Mouse (Mus musculus) spleen, adult 12 weeks (tissue): Measurements from ENCODE around the gene Krtap6-5.
"Not testable (repeated sequence)": the region's sequence is repeated elsewhere in the genome, so short reads cannot be mapped to it uniquely, and the experiment has no call there.

Experiments used
- DNase-seq: peaks from one replicate; pipeline ENCODE4 v3.0.0; 2022; ENCODE audit warnings: low spot score

The Krtap6-5 gene

GRCm38 (mm10) chr16:89047783-89048182, at the start of gene Krtap6-5:
TSS of gene Krtap6-5 (minus strand) at chr16:89047883.
- DNase-seq: no peak

- not testable (repeated sequence) for DNase-seq
Observed at GRCm38 (mm10) chr16:89071041-89071440, 23.4 kb upstream of the Krtap6-5 start.

DNA sequence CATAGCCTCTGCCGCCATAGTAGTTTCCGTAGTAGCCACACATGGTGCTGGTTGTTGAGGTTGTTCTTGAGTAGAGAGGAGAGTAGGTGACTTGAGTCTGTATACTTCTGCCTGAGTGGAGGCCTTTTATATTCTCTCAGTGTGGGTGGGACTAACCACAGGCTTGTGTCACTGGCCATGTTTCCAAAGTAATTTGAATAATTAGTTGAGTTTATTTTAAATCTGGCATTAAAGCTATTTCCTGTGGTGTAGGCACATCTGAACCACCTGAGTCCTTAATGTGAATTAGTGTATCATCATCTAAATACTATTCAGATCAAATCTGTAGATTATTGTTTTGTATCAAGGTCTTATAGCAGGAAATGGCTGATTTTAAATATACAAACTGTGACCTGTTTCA, 16.2 kb upstream of the Krtap6-5 start, which contains the start of gene 1110025L11Rik:
Gene 1110025L11Rik, minus strand, starts transcription at position 101 of the 400 bp plus-strand sequence.
- not testable (repeated sequence) for DNase-seq

DNA sequence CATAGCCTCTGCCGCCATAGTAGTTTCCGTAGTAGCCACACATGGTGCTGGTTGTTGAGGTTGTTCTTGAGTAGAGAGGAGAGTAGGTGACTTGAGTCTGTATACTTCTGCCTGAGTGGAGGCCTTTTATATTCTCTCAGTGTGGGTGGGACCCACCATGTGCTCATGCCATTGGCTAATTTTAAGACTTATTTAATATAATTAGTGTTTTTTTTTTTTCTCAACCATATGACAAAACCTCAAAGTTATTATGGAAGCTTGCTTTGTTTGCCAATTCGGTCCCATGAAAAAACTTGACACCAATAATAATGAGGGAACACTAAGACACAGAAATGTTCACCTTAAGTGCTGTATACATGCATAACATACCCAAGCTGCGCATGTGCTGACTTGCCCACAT, 6.3 kb downstream of the Krtap6-5 start, which contains the start of gene Gm10228:
Gene Gm10228, minus strand, starts transcription at position 101 of the 400 bp plus-strand sequence.
- not testable (repeated sequence) for DNase-seq

GRCm38 (mm10) chr16:89031399-89031798, 16.3 kb downstream of the Krtap6-5 start, which contains the start of gene Krtap6-1:
TSS of gene Krtap6-1 (plus strand) at chr16:89031699.
- DNase-seq: not testable (repeated sequence)

- DNase-seq: not testable (repeated sequence)
Observed at GRCm38 (mm10) chr16:89014984-89015383, 32.7 kb downstream of the Krtap6-5 start, which contains the start of gene Gm10229. TSS of gene Gm10229 (plus strand) at chr16:89015284.

DNA sequence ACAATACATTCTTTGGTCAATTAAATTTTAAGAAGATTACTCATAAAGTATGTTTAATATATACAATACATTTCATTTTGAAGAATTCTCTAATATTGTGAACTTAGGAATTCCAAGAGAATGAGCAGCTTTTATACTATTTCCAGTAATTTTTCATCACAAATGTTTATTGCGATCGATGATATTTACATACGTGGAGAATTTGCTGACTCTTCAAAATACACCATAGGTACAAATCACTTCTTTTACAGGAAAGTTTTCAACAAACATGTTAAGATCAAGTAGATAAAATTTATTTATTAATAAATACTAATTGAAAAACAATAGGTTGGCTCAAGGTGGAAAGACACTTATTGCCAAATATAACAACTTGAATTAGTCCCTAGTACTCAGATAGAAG, 33.7 kb downstream of the Krtap6-5 start:
- DNase-seq: no peak

- DNase-seq: no peak
Observed at GRCm38 (mm10) chr16:89010659-89011058, 37.0 kb downstream of the Krtap6-5 start, which contains the start of gene Krtap22-2. TSS of gene Krtap22-2 (minus strand) at chr16:89010759.
